8 mouse cellular contexts compared by ENCODE assay signal in genomic region chrX:7573176-7574086, GRCm38 (mm10). TPM values are rescaled to one million over a fixed set of nuclear protein-coding genes. Genes with fewer than 3 reads are reported as not detected.
DNase-seq lines count a peak whose midpoint lies in the region; ATAC-seq and TF ChIP-seq lines count a peak whose summit lies in the region.

Foxp3 (plus strand) TSS chrX:7573644.

- peak within 1 kb of the TSS; percentile 72 for H3K4me2 ChIP-seq in lung, embryonic 14.5 days
- peak within 1 kb of the TSS; percentile 71 for H3K4me2 ChIP-seq in hindbrain, embryonic 16.5 days (ENCODE audit: low read length)
- H3K4me2 ChIP-seq in limb, embryonic 13.5 days (replicated peaks), result peak within 1 kb of the TSS; percentile 67

- H3K27me3 ChIP-seq in lung, embryonic 14.5 days (ENCODE audit: insufficient read depth, low read length), result no peaks in the 10 kb centered on the region
- no peaks in the 10 kb centered on the region for H3K27me3 ChIP-seq in hindbrain, embryonic 16.5 days (replicated peaks; ENCODE audit: control insufficient read depth, insufficient read depth, low read length)
- no peaks in the 10 kb centered on the region for H3K27me3 ChIP-seq in limb, embryonic 13.5 days
- no peaks in the 10 kb centered on the region for H3K27me3 ChIP-seq in testis, adult 2 months (ENCODE audit: control insufficient read depth, insufficient read depth, low read length)

- TF ChIP-seq CTCF in lung, embryonic 14.5 days (IDR thresholded peaks at IDR 0.05; ENCODE audit: low read depth), result no peak
- TF ChIP-seq CTCF in testis, adult 2 months (IDR thresholded peaks at IDR 0.05; ENCODE audit: control insufficient read depth, insufficient read depth, insufficient replicate concordance, low read depth, low read length), result no peak

- H3K4me1 ChIP-seq in lung, embryonic 14.5 days (ENCODE audit: insufficient read depth), result no peaks in the 10 kb centered on the region
- peaks cover 10% of the 10 kb centered on the region for H3K4me1 ChIP-seq in hindbrain, embryonic 16.5 days (ENCODE audit: control insufficient read depth, insufficient read depth, low read depth, low read length)
- peaks cover 6% of the 10 kb centered on the region for H3K4me1 ChIP-seq in limb, embryonic 13.5 days
- peaks cover 4% of the 10 kb centered on the region for H3K4me1 ChIP-seq in testis, adult 2 months (ENCODE audit: control insufficient read depth, insufficient read depth, low read length)

- 0 out of 2 replicates have a peak, but pooled peaks have one; percentile 20 for TF ChIP-seq POLR2A in testis, adult 2 months (IDR thresholded peaks at IDR 0.05; ENCODE audit: control insufficient read depth, low read depth, low read length)

- H3K27ac ChIP-seq in lung, embryonic 14.5 days (ENCODE audit: low read depth), result peak within 1 kb of the TSS; percentile 73
- H3K27ac ChIP-seq in hindbrain, embryonic 16.5 days (ENCODE audit: low read depth, low read length), result peak within 1 kb of the TSS; percentile 95
- H3K27ac ChIP-seq in limb, embryonic 13.5 days, result peak within 1 kb of the TSS; percentile 74; the same call in 1 of the 2 replicates
- peak within 1 kb of the TSS; percentile 94 for H3K27ac ChIP-seq in testis, adult 2 months (ENCODE audit: control insufficient read depth, insufficient read depth, low read depth, low read length)

- 15% methylated on average over 64 of the region's 72 CpGs for WGBS in lung, embryonic 14.5 days
- 39% methylated on average over 42 of the region's 72 CpGs for WGBS in hindbrain, embryonic 16.5 days
- WGBS in limb, embryonic 13.5 days, result 29% methylated on average over 64 of the region's 72 CpGs

- peak within 1 kb of the TSS; percentile 53 for H3K4me3 ChIP-seq in lung, embryonic 14.5 days (ENCODE audit: low read depth, low read length)
- peak within 1 kb of the TSS; percentile 61 for H3K4me3 ChIP-seq in hindbrain, embryonic 16.5 days (ENCODE audit: low read length)
- peak within 1 kb of the TSS; percentile 55 for H3K4me3 ChIP-seq in limb, embryonic 13.5 days
- peak within 1 kb of the TSS; percentile 82 for H3K4me3 ChIP-seq in testis, adult 2 months (ENCODE audit: control insufficient read depth, low read depth, low read length)

- peak; percentile 15 for DNase-seq in lung, embryonic 14.5 days
- DNase-seq in lung, postnatal 25 days (ENCODE audit: low spot score), result no peak
- DNase-seq in cerebellum, adult 8-10 months, result peak; percentile 72
- DNase-seq in frontal cortex, postnatal 10 days (ENCODE audit: low spot score in 2 of 2), result peak; percentile 13 to 34
- DNase-seq in neural tube, embryonic 10.5 days (ENCODE audit: extremely low spot score, low spot score), result peak; percentile 70

- H3K36me3 ChIP-seq in lung, embryonic 14.5 days (ENCODE audit: insufficient read depth), result no peaks in the 10 kb centered on the region
- no peaks in the 10 kb centered on the region for H3K36me3 ChIP-seq in hindbrain, embryonic 16.5 days (ENCODE audit: control insufficient read depth, insufficient read depth, low read length)
- H3K36me3 ChIP-seq in limb, embryonic 13.5 days, result no peaks in the 10 kb centered on the region
- H3K36me3 ChIP-seq in testis, adult 2 months (ENCODE audit: control insufficient read depth, insufficient read depth, low read length), result no peaks in the 10 kb centered on the region

- ATAC-seq in lung, embryonic 14.5 days (ENCODE audit: insufficient read depth), result peak; percentile 4
- peak; percentile 65 for ATAC-seq in hindbrain, embryonic 16.5 days
- peak; percentile 5 for ATAC-seq in limb, embryonic 13.5 days (ENCODE audit: low FRiP score, low read depth)

- H3K9ac ChIP-seq in lung, embryonic 14.5 days, result peak within 1 kb of the TSS; percentile 67
- peak within 1 kb of the TSS; percentile 79 for H3K9ac ChIP-seq in hindbrain, embryonic 16.5 days (ENCODE audit: low read depth, low read length)
- H3K9ac ChIP-seq in limb, embryonic 13.5 days, result peak within 1 kb of the TSS; percentile 73

- no peaks in the 10 kb centered on the region for H3K9me3 ChIP-seq in lung, embryonic 14.5 days (ENCODE audit: low read depth, low read length)
- no peaks in the 10 kb centered on the region for H3K9me3 ChIP-seq in hindbrain, embryonic 16.5 days (ENCODE audit: control insufficient read depth, low read length)
- no peaks in the 10 kb centered on the region for H3K9me3 ChIP-seq in limb, embryonic 13.5 days

RNA-seq across cellular contexts. Expression of gene Foxp3, which starts in this region (rescaled TPM):
- 0.19 TPM in 1 of 2 replicates, not detected in the other for polyA plus RNA-seq in lung, embryonic 14.5 days (2014; fragmentation: Nextera tagmentation; extraction: Ambion mirVana)
- 0.06 and 0.18 TPM in 2 replicates for polyA plus RNA-seq in hindbrain, embryonic 16.5 days (2015; fragmentation: Nextera tagmentation; extraction: Ambion mirVana)
- polyA plus RNA-seq in limb, embryonic 13.5 days (2015; fragmentation: Nextera tagmentation; extraction: Ambion mirVana), result 0.08 and 0.09 TPM in 2 replicates
- polyA plus RNA-seq in testis, adult 2 months (2012; rRNA removed), result 0.23 and 0.26 TPM in 2 replicates

Comparison
In these comparisons a context has a peak if more than half of its experiments do, and no peak if none do; other contexts are left out.
1. Peak in DNase-seq, ATAC-seq, H3K4me3 ChIP-seq, H3K27ac ChIP-seq, H3K9ac ChIP-seq and H3K4me2 ChIP-seq in lung, embryonic 14.5 days; RNA of the gene not detected or under 1 TPM.
2. Peak in ATAC-seq, H3K4me3 ChIP-seq, H3K27ac ChIP-seq, H3K9ac ChIP-seq and H3K4me2 ChIP-seq in hindbrain, embryonic 16.5 days; RNA of the gene not detected or under 1 TPM.
3. Peak in ATAC-seq, H3K4me3 ChIP-seq, H3K27ac ChIP-seq, H3K9ac ChIP-seq and H3K4me2 ChIP-seq in limb, embryonic 13.5 days; RNA of the gene not detected or under 1 TPM.
4. ATAC-seq: peak in every context shown above with its lines; median percentile 65 in hindbrain, embryonic 16.5 days; 5 in limb, embryonic 13.5 days; 4 in lung, embryonic 14.5 days.